Mouse (Mus musculus): ENCODE results near the gene Tmem184b. TPM values are rescaled to one million over a fixed set of nuclear protein-coding genes. Genes with fewer than 3 reads are reported as not detected.

Tmem184b gene
- polyA plus RNA-seq, 1 experiment from 2014 or later: 8.7 TPM

DNA sequence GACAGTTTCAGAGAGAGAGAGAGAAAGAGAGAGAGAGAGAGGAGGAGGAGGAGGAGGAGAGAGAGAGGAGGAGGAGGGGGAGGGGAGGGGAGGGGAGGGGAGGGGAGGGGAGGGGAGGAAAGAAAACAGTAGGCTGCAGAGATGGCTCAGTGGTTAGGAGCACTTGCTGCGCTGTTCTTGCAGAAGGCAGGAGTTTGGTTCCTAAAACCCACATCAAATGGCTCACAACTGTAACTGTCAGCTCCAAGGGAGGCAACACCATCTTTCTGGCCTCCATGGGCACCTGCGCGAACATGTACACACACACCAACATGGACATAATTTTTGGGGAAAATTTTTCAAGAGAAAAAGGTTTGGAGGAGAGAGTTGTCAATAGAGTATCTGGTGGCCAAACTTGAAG lies 9.8 kb upstream of the Tmem184b start:
- DNase-seq (no peak), ATAC-seq (ENCODE audit: low read depth) (no peak)
- Histone ChIP-seq H3K36me3 (no peaks in the 10 kb centered on the region), H3K4me2 (no peak overlapping the region), H3K4me1 (replicated peaks) (peaks cover 28% of the 10 kb centered on the region), H3K27me3 (no peaks in the 10 kb centered on the region), H3K9me3 (replicated peaks) (no peaks in the 10 kb centered on the region), H3K4me3 (replicated peaks) (no peak overlapping the region), H3K27ac (no peak overlapping the region), H3K9ac (no peak overlapping the region)
- 92% methylated on average over 3 of the region's 3 CpGs for WGBS (ENCODE audit: insufficient replicate concordance)

DNA sequence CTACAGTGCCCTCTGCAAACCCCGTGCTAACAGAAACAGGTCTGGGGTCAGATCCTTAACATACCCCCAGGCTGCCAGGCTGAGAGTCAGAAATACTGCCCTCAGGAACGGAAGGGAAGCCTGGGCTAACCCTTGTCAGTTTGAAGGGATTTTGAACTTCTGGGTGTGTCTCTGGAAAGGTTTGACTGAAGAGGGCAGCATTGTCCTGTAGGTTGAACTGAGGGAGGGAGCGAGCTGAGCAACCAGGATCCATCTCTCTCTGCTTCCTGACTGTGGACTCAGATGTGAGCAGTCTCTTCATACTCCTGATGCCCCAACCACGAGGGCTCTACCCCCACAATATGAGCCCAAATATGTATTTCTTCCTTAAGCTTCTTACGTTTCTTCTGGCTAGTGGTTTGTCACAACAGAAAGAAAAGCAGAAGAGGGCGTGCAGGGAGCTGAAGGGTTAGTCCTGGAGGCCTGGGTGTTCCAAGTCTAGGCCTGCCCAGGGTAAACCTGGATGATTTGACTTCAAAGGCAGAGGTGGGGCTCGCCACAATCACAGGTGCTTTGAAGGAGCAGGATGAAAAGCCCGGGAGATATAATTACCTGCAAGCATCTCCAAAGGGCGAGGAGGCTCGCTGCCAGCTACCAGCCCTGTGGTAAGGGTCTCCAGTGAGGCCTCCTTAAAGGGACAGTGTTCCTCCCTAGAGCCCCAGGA lies 8.1 kb upstream of the Tmem184b start:
- 52% methylated on average over 10 of the region's 10 CpGs for WGBS (ENCODE audit: insufficient replicate concordance)
- no peak for ATAC-seq (ENCODE audit: low read depth)

DNA sequence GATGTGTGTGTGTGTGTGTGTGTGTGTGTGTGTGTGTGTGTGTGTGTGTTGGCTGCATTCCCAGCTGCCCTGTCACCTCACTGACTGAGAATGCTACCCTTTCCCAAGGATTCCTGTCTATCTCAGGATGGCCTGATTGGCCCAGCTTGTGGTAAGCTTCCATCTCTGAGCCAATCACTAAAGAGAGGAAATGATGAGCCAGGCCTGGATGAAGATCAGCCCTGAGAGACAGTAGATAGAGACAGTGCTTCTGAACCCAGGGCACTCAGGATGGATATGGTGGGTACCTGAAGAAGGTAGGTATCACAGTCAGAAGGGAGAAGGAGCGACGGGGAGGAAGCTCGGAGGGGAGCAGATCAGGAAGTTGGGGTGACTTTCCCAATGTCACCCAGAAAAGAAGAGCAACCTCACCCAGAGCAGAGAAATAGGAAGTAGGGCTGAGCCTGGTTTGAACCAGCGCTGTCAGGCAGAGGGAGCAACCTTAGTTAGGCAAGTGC lies 5.8 kb upstream of the Tmem184b start:
- 44% methylated on average over 4 of the region's 4 CpGs for WGBS (ENCODE audit: insufficient replicate concordance)
- no peak for ATAC-seq (ENCODE audit: low read depth)
- H3K9me3 ChIP-seq (replicated peaks): no peaks in the 10 kb centered on the region

More for the DNA sequence above, 8.1 kb upstream of the Tmem184b start:
- Histone ChIP-seq H3K4me2 (no peak overlapping the region), H3K9me3 (replicated peaks) (no peaks in the 10 kb centered on the region), H3K27ac (no peak overlapping the region), H3K4me1 (replicated peaks) (peaks cover 20% of the 10 kb centered on the region), H3K4me3 (replicated peaks) (no peak overlapping the region), H3K36me3 (no peaks in the 10 kb centered on the region), H3K27me3 (no peaks in the 10 kb centered on the region), H3K9ac (no peak overlapping the region)
- no peak for DNase-seq

DNA sequence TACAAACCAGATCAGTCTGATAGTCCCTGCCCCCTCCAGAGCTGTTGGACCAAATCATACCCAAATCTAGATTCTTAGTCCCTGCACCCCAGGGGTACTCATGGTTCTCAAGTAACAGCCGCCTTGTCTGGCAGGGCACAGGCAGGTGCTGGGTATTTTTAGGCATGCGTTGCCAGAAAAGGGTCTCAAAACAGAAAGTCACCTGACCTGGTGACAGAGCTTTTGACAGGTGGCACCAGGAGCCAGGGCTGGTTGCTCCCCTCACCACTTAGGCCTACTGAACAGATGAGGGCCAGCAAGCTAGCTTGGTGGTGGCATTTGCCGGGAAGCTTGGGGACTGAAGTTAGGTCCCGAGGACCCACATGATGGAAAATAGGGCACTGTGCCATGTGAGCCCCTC lies 3.2 kb upstream of the Tmem184b start:
- no peak overlapping the region for H3K9ac ChIP-seq
- H3K9me3 ChIP-seq (replicated peaks): no peaks in the 10 kb centered on the region
- peaks cover 20% of the 10 kb centered on the region for H3K4me1 ChIP-seq (replicated peaks)
- no peaks in the 10 kb centered on the region for H3K36me3 ChIP-seq
- H3K4me2 ChIP-seq: no peak overlapping the region
- DNase-seq (no peak), ATAC-seq (ENCODE audit: low read depth) (no peak)
- peaks cover 6% of the 10 kb centered on the region; the same call in 1 of the 2 replicates for H3K27me3 ChIP-seq
- 78% methylated on average over 4 of the region's 4 CpGs for WGBS (ENCODE audit: insufficient replicate concordance)
- H3K4me3 ChIP-seq (replicated peaks): no peak overlapping the region
- no peak overlapping the region for H3K27ac ChIP-seq

More for the DNA sequence above, 5.8 kb upstream of the Tmem184b start:
- no peak for DNase-seq
- H3K4me2 ChIP-seq: no peak overlapping the region
- peaks cover 8% of the 10 kb centered on the region for H3K4me1 ChIP-seq (replicated peaks)
- H3K9ac ChIP-seq: no peak overlapping the region
- H3K27ac ChIP-seq: no peak overlapping the region
- H3K4me3 ChIP-seq (replicated peaks): no peak overlapping the region
- no peaks in the 10 kb centered on the region for H3K36me3 ChIP-seq
- H3K27me3 ChIP-seq: peaks cover 6% of the 10 kb centered on the region; the same call in 1 of the 2 replicates

DNA sequence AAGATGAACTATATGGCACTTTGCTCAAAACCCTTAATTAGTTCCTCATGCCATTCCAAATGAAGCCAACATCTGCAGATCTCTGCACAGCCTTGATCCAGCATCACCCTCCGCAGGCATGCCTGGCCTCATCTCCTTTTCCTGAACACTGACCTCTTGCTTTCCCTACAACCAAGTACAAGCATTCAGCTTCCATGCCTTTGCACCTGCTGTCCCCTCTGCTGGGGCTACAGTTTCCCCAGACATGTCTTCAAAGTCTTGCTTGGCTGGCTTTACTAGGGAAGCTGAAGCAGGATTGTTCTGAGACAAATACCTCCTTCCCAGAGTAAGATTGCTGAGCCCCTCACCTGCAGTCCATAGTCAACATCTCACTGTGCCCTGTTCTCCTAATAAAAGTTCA lies 908 bp upstream of the Tmem184b start:
- H3K9ac ChIP-seq: no peak overlapping the region
- H3K9me3 ChIP-seq (replicated peaks): no peaks in the 10 kb centered on the region
- DNase-seq: no peak
- H3K4me3 ChIP-seq (replicated peaks): no peak overlapping the region
- H3K36me3 ChIP-seq: no peaks in the 10 kb centered on the region
- WGBS (ENCODE audit: insufficient replicate concordance): 45% methylated on average over 1 of the region's 1 CpGs
- H3K27ac ChIP-seq: no peak overlapping the region
- no peak for ATAC-seq (ENCODE audit: low read depth)
- H3K4me1 ChIP-seq (replicated peaks): peaks cover 43% of the 10 kb centered on the region
- peaks cover 6% of the 10 kb centered on the region; the same call in 1 of the 2 replicates for H3K27me3 ChIP-seq
- 0 out of 2 replicates have a peak overlapping the region, but pooled peaks have one; percentile 93 for H3K4me2 ChIP-seq

DNA sequence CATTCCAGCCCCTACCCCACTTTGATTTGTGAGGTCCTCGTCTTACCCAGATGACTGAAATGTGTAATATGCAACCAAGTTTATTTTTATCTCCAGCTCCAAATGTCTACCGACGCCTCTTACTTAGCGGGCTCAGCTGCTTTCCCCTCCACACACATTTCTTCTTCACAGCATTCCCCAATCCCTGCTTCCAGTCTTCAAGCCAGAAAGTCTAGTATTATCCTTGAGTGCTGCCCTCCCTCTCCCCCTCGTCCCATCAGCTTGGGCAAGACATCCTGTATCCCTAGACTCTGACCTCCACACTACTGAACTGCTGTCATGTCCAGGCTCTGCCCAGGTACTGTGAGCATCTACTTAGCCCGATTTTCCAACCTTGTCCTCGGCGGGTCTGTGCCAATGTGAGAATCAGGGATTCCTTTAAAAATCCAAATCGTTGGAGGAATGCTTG lies 418 bp upstream of the Tmem184b start:
- H3K9ac ChIP-seq: peak overlapping the region; percentile 80
- H3K36me3 ChIP-seq: no peaks in the 10 kb centered on the region
- H3K4me2 ChIP-seq: peak overlapping the region; percentile 93
- H3K9me3 ChIP-seq (replicated peaks): no peaks in the 10 kb centered on the region
- peak overlapping the region; percentile 81 for H3K4me3 ChIP-seq (replicated peaks)
- WGBS (ENCODE audit: insufficient replicate concordance): 12% methylated on average over 9 of the region's 9 CpGs
- ATAC-seq (ENCODE audit: low read depth): no peak
- peaks cover 6% of the 10 kb centered on the region; the same call in 1 of the 2 replicates for H3K27me3 ChIP-seq
- H3K27ac ChIP-seq: no peak overlapping the region
- no peak for DNase-seq
- peaks cover 44% of the 10 kb centered on the region for H3K4me1 ChIP-seq (replicated peaks)

DNA sequence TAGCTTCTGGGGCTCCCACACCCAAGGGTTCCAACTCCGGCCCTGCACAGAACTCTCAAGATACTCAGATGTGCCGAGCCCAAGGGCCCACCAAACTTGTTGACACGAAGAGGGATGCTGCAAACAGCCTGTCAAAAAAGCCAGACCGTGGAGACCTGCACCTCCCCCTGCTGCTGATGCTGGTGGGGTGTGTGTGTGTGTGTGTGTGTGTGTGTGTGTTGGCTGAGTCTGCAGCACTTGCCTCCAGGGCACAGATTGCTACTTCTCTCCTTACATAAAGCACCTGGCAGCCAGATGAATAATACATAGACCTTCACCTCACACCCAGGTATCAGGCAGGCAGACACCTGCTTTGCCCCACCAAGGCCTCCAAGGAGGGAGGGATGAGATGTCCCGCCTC lies 1.2 kb downstream of the Tmem184b start:
- Histone ChIP-seq H3K4me1 (replicated peaks) (peaks cover 48% of the 10 kb centered on the region), H3K4me2 (peak overlapping the region; percentile 93), H3K27ac (no peak overlapping the region), H3K4me3 (replicated peaks) (peak overlapping the region; percentile 81), H3K9ac (peak overlapping the region; percentile 80), H3K36me3 (no peaks in the 10 kb centered on the region), H3K9me3 (replicated peaks) (no peaks in the 10 kb centered on the region), H3K27me3 (peaks cover 6% of the 10 kb centered on the region; the same call in 1 of the 2 replicates)
- no peak for DNase-seq
- no peak for ATAC-seq (ENCODE audit: low read depth)
- 24% methylated on average over 5 of the region's 5 CpGs for WGBS (ENCODE audit: insufficient replicate concordance)

DNA sequence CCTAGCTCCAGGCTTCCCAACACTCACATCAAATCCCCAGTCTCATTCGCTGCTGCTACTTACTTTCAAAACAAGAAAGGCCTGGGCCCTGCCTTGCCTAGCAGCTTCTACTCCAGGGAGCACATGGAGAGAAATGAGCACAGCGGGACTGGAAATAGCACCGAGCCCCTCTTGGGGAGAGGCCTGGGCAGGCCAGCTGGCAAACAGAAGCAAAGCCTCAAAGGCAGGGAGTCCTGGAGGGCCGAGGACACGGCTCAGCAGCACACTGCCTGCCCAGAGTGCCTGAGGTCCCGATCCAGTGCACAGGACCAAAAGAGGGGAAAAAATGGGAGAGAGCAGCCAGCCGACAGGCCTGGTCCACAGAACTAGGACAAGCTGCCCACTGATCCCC lies 2.4 kb downstream of the Tmem184b start:
- Histone ChIP-seq H3K4me1 (replicated peaks) (peaks cover 60% of the 10 kb centered on the region), H3K4me2 (no peak overlapping the region), H3K36me3 (no peaks in the 10 kb centered on the region), H3K9ac (no peak overlapping the region), H3K27ac (no peak overlapping the region), H3K27me3 (peaks cover 6% of the 10 kb centered on the region; the same call in 1 of the 2 replicates), H3K9me3 (replicated peaks) (no peaks in the 10 kb centered on the region), H3K4me3 (replicated peaks) (no peak overlapping the region)
- 74% methylated on average over 7 of the region's 7 CpGs for WGBS (ENCODE audit: insufficient replicate concordance)
- DNase-seq: no peak
- no peak for ATAC-seq (ENCODE audit: low read depth)

DNA sequence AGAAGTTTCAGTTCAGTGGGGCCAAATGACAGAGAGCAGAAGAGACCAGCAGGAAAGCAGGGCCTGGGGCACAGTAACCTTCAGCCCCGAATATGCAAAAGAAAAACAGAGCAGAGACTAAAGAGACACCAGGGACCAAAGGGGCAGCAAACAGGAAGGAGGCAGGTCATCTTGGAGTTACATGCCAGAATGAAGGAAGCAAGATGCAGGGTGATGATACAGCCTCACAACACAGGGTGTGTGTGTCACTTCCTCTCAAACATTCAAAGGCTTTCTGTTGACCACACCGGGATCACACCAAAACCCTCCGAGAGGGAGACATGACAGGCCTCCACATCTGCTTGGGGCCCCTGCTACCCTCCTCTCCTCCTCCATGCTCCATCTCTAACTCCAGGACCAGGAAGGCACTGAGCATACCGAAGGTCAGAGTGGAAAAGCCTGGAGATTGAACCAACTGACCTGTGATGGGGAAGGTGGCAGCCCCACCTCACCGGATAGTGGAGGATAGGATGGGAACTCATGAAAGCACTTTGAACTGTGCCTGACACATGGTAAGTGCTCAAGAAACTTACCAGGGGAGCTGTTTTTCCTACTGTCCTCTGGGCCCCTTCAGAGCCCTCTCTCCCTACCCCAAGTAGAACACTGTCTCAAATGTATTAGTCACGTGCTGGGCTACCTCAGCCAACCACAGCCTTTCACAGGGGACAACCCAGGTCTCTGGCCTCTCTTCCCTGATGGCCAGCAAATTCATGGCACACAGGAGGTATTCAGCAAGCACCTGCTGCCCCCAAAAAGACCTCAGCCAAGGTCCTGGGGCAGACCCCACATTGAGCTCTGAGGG lies 3.0 kb downstream of the Tmem184b start:
- H3K36me3 ChIP-seq: no peaks in the 10 kb centered on the region
- ATAC-seq (ENCODE audit: low read depth): no peak
- H3K9ac ChIP-seq: no peak overlapping the region
- peak overlapping the region; percentile 6; the same call in 1 of the 2 replicates for H3K4me2 ChIP-seq
- 29% methylated on average over 6 of the region's 6 CpGs for WGBS (ENCODE audit: insufficient replicate concordance)
- H3K9me3 ChIP-seq (replicated peaks): no peaks in the 10 kb centered on the region
- H3K27me3 ChIP-seq: peaks cover 6% of the 10 kb centered on the region; the same call in 1 of the 2 replicates
- H3K27ac ChIP-seq: no peak overlapping the region; the same call in 1 of the 2 replicates
- no peak overlapping the region for H3K4me3 ChIP-seq (replicated peaks)
- DNase-seq: no peak
- H3K4me1 ChIP-seq (replicated peaks): peaks cover 66% of the 10 kb centered on the region

DNA sequence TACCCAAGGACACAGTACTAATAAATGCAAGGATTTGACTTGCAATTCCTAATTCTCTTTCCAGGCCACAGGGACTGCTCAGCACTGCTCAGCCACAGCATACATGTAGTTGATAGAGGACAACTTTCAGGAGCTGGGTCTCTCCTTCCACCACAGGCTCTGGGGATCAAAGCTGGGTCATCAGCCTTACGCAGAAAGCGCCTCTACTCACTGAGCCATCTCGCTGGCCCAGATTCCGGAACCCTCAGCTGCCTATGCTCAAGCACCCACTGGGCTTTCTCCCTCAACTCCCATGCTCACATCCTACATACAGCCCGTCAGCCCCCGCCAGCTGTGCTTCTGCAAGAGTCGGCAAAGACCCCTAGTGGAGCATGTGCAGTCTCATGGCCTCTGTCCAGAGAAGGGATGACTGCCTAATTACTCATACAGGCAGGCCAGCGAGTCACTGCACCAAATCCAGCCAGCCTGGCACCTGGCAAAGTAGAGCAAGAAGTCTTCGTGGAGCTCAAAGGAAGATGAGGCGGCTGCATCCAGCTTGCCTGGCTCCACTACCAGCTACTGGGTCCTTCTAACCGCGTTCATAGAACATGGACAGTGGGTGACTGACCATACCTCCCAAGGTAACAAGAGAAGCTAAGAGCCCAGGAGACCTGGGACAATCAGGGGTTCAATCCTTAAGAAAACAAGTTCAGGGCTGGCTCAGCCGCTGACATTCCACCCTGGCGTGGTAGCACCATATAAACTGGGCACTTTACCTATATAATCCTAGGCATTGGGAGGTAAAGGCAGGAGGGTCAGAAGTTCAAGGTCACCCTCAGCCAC lies 3.9 kb downstream of the Tmem184b start:
- Histone ChIP-seq H3K27ac (no peak overlapping the region), H3K4me3 (replicated peaks) (no peak overlapping the region), H3K4me1 (replicated peaks) (peaks cover 75% of the 10 kb centered on the region), H3K27me3 (peaks cover 3% of the 10 kb centered on the region; the same call in 1 of the 2 replicates), H3K36me3 (no peaks in the 10 kb centered on the region), H3K9ac (no peak overlapping the region), H3K4me2 (no peak overlapping the region), H3K9me3 (replicated peaks) (no peaks in the 10 kb centered on the region)
- WGBS (ENCODE audit: insufficient replicate concordance): 77% methylated on average over 14 of the region's 14 CpGs
- ATAC-seq (ENCODE audit: low read depth) (no peak), DNase-seq (no peak)
